Mouse (Mus musculus) hindbrain, embryonic 14.5 days (tissue): ENCODE measurements around the gene Ptpro. TPM values are rescaled to one million over a fixed set of nuclear protein-coding genes. Genes with fewer than 3 reads are reported as not detected.

Experiments used
- ATAC-seq: fragments of 200-750 bp; cut with Nextera tagmentation; 2 replicates; pipeline ENCODE4 v1.8.0; 2017; ENCODE audit warnings: moderate number of reproducible peaks, mild to moderate bottlenecking, moderate TSS enrichment, moderate library complexity; ENCODE audit not compliant: low FRiP score
- DNase-seq: peaks from one replicate; pipeline ENCODE4 v3.0.0-alpha.2; 2015; ENCODE audit warnings: low spot score
- H3K27ac ChIP-seq: fragments of 300-500 bp; sonication (generic); 2 replicates; pipeline ENCODE4 v1.5.1; 2014; ENCODE audit warnings: mild to moderate bottlenecking, moderate library complexity
- H3K27me3 ChIP-seq: fragments of 300-500 bp; sonication (generic); 2 replicates; pipeline ENCODE4 v1.6.1; 2014; ENCODE audit warnings: mild to moderate bottlenecking, low read length, mixed read lengths; ENCODE audit not compliant: control insufficient read depth, insufficient read depth
- H3K36me3 ChIP-seq: fragments of 300-500 bp; sonication (generic); replicated peaks from 2 replicates; pipeline ENCODE4 v1.6.1; 2014; ENCODE audit not compliant: control insufficient read depth, insufficient read depth
- H3K4me1 ChIP-seq: fragments of 300-500 bp; sonication (generic); replicated peaks from 2 replicates; pipeline ENCODE4 v1.6.1; 2014; ENCODE audit warnings: antibody characterized with exemption, low read length, mixed read lengths; ENCODE audit not compliant: control insufficient read depth, insufficient read depth
- H3K4me2 ChIP-seq: fragments of 300-500 bp; sonication (generic); replicated peaks from 2 replicates; pipeline ENCODE4 v1.6.1; 2014; ENCODE audit warnings: mild to moderate bottlenecking, moderate library complexity
- H3K4me3 ChIP-seq: fragments of 300-500 bp; sonication (generic); replicated peaks from 2 replicates; pipeline ENCODE4 v1.5.1; 2014; ENCODE audit warnings: mild to moderate bottlenecking, low read length
- H3K9ac ChIP-seq: fragments of 300-500 bp; sonication (generic); 2 replicates; pipeline ENCODE4 v1.6.1; 2014
- H3K9me3 ChIP-seq: fragments of 300-500 bp; sonication (generic); 2 replicates; pipeline ENCODE4 v1.6.1; 2016; ENCODE audit warnings: low read length; ENCODE audit not compliant: control insufficient read depth
- WGBS: fragments of 180-500 bp; shearing (Covaris S2); extraction: QIAGEN DNeasy Blood & Tissue Kit; methylation state at CpG from one replicate; pipeline ENCODE4 v1.1.7; 2014; 5-methylcytosine and 5-hydroxymethylcytosine counted together
- polyA plus RNA-seq: library from polyadenylated mRNA; unstranded; fragments of >200 nt; fragmentation: Nextera tagmentation; extraction: Ambion mirVana; gene quantifications from 2 replicates; pipeline ENCODE4 v1.2.1, GENCODE M21; 2014

Ptpro gene
- 54.6 and 61.6 TPM in 2 replicates for polyA plus RNA-seq

DNA sequence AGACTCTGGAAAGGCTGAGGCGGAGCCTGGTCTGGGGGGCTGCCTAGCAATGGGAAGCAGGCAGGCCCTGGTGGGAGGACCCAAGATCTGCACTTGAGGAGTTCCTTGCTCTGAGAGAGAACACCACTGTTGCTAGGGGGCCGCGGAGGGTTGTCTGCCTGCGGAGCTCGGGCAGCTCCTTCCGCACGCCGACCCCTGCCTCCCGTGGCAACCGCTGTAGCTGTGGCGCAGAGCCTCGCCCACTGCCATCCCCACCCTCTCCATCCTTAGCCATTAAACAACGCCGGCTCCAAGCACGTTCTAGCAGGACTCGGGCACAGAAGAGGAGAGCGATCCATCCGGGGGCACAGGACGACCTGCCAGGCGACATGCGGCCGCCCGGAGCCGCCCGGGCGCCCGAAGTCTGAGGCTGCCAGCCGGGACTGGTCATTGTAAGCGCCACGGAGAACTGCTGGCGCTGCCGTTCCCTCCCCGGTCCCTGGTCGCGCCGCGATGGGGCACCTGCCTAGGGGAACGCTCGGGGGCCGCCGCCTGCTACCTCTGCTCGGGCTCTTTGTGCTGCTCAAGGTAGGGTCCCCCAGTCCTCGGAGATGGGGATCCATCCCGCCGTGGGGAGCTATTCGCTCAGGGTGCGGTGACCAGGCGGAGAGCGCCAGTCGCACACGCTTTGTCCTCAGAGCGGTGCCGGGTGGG lies at the start of gene Ptpro:
Gene Ptpro (plus strand): TSS at position 126 of the 693 bp plus-strand sequence.
- DNase-seq, result peak; percentile 75
- H3K36me3 ChIP-seq, result no peaks in the 10 kb centered on the region
- H3K4me1 ChIP-seq, result peaks cover 6% of the 10 kb centered on the region
- WGBS, result under 1% methylated on average over 53 of the region's 53 CpGs
- H3K4me2 ChIP-seq, result peak within 1 kb of the TSS; percentile 71
- H3K27ac ChIP-seq, result peak within 1 kb of the TSS; percentile 92
- H3K4me3 ChIP-seq, result peak within 1 kb of the TSS; percentile 61
- H3K27me3 ChIP-seq, result no peaks in the 10 kb centered on the region
- H3K9me3 ChIP-seq, result no peaks in the 10 kb centered on the region
- H3K9ac ChIP-seq, result peak within 1 kb of the TSS; percentile 81
- peak; percentile 91 for ATAC-seq

DNA sequence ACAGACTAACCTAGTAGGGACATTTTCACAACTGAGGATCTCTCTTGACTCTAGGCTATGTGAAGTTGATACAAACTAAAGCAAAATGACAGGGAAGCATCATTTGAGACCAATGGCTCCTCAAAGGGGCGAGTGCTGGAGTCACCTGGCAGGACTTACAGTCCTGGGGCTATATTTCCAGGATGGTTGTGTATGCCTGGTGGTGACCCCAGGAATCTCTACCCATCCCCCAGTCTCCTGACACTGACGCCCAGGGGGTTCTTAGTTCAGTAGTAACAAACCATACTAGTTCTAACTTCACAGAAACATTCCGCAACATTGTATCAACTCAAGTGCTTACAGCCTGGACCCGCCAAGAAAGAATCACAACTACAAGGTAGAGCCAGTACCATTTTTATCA lies 49.5 kb upstream of the Ptpro start:
- Histone ChIP-seq H3K4me3 (no peak overlapping the region), H3K4me2 (no peak overlapping the region), H3K27ac (no peak overlapping the region), H3K4me1 (no peaks in the 10 kb centered on the region), H3K9ac (no peak overlapping the region), H3K27me3 (no peaks in the 10 kb centered on the region), H3K9me3 (no peaks in the 10 kb centered on the region), H3K36me3 (no peaks in the 10 kb centered on the region)
- 96% methylated on average over 4 of the region's 4 CpGs for WGBS
- ATAC-seq (no peak), DNase-seq (no peak)

DNA sequence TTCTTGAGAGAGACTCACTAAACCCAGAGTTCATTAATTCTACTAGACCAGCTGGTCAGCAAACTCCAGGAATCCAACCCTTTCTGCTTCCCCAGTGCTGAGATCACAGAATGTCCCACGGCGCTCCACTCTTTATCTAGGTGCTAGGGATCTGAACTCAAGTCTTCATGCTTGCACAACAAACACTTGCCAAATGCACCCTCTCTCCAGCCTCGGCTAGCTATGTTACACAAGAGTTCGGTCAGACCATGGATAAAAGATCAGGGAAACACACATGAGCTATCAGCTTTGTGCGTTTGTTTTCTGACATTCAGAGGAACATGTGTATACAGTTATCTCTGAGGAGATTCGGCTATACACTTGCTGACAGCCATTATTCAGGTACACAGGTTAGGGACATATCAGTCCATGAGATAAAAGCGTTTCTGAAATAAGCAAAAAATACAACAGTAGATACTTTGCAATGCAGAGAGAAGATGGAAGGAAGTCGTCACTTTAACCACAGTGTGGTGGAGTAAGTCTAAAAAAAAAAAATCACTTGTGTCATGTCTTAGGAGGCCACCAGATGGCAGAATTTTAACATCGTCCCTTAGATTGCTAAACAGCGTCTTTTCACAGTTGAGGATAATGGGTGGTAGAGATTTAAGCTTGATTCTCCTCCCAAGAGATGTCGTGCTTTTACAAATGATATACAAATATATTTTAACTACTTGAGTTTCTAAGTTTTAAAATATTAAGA lies 46.3 kb upstream of the Ptpro start:
- Histone ChIP-seq H3K4me2 (no peak overlapping the region), H3K4me1 (no peaks in the 10 kb centered on the region), H3K9me3 (no peaks in the 10 kb centered on the region), H3K4me3 (no peak overlapping the region), H3K27ac (no peak overlapping the region), H3K36me3 (no peaks in the 10 kb centered on the region), H3K27me3 (no peaks in the 10 kb centered on the region), H3K9ac (no peak overlapping the region)
- DNase-seq (peak; percentile 82), ATAC-seq (peak; percentile 51; the same call in 1 of the 2 replicates)
- WGBS, result 61% methylated on average over 11 of the region's 11 CpGs

DNA sequence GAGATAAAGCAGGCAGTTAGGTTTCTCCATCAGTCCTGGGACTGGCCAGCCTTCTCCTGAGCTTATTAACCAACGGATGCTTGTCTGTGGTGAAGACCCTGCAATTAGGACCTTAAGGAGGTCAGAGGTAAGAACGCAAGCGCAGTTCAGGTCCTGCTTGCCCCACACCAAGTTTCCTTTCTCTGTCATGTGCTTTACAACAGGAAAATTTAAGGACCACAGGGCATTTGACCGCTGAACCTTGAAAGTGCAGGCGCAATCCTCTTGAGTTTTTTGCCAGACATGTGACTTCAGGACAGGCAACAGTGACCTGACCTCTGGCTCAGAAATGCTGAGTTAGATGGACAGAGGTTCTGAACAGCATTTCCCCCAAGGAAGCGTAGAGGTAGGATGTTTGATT lies 45.0 kb upstream of the Ptpro start:
- Histone ChIP-seq H3K4me1 (no peaks in the 10 kb centered on the region), H3K4me2 (no peak overlapping the region), H3K4me3 (no peak overlapping the region), H3K9me3 (no peaks in the 10 kb centered on the region), H3K9ac (no peak overlapping the region), H3K27ac (no peak overlapping the region), H3K36me3 (no peaks in the 10 kb centered on the region), H3K27me3 (no peaks in the 10 kb centered on the region)
- ATAC-seq (no peak), DNase-seq (no peak)
- 97% methylated on average over 6 of the region's 6 CpGs for WGBS

DNA sequence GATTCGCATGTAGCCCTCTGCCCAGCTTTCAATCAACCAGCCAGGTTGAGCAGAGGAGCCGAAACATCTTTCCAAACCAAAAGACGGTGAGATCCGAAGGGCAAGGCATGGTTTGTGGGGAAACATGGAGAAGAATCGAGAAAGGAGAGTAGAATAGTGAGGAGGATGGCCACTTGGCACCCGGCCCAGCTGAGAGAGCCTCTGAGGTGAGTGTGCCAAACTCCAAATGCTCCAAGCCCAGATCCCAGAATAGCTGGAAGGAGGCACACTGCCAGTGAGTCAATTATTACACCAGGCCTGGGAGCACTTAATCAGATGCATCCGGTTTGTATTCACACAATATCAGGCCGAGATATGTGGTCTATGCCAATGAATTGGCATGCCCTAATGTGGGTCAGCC lies 42.1 kb upstream of the Ptpro start:
- Histone ChIP-seq H3K4me1 (no peaks in the 10 kb centered on the region), H3K4me3 (no peak overlapping the region), H3K36me3 (no peaks in the 10 kb centered on the region), H3K9ac (no peak overlapping the region), H3K27ac (no peak overlapping the region), H3K4me2 (no peak overlapping the region), H3K9me3 (no peaks in the 10 kb centered on the region), H3K27me3 (no peaks in the 10 kb centered on the region)
- DNase-seq (peak; percentile 42), ATAC-seq (peak; percentile 65; the same call in 1 of the 2 replicates)
- 81% methylated on average over 8 of the region's 8 CpGs for WGBS

DNA sequence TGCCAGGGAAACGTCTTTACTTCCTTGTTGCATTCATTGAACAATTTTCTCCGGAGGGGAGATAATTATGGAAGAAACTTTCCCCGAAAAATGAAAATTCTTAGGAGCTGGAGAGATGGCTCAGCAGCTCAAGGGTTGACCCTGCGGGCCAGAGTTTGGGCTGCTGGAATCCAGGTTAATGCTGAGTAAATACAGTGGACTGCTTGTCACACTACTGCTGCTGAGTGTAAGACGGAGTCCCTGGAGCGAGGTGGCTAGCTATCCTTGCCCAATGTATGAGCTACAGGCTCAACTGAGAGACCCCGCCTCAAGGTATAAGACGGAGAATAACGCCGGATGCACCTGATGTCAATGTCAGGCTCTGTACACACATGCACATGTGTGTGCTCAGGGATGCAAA lies 41.1 kb upstream of the Ptpro start:
- no peak overlapping the region for H3K27ac ChIP-seq
- no peak overlapping the region for H3K9ac ChIP-seq
- H3K4me3 ChIP-seq, result no peak overlapping the region
- DNase-seq (no peak), ATAC-seq (no peak)
- H3K9me3 ChIP-seq, result no peaks in the 10 kb centered on the region
- H3K4me2 ChIP-seq, result no peak overlapping the region
- H3K27me3 ChIP-seq, result no peaks in the 10 kb centered on the region
- H3K36me3 ChIP-seq, result no peaks in the 10 kb centered on the region
- H3K4me1 ChIP-seq, result no peaks in the 10 kb centered on the region
- WGBS, result 95% methylated on average over 10 of the region's 10 CpGs

DNA sequence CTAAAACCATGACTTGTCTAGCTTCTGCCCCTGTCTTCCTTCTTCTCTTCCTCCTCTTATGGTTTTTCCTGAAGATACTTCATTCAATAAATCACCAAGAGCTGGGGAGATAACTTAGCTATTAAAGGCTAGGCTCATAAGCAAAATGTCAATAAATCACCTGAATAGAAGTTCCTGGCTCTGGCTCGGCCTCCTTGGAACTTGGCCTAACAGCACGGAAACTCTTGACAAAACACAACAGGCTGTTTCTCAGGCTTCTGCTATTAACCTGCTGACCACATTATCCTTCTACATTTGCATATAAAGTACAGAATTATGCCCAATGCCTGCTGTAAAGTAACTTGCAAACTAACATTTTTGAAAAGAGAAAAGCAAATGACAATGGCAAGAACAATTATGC lies 40.7 kb upstream of the Ptpro start:
- DNase-seq (no peak), ATAC-seq (no peak)
- Histone ChIP-seq H3K36me3 (no peaks in the 10 kb centered on the region), H3K9me3 (no peaks in the 10 kb centered on the region), H3K27ac (no peak overlapping the region), H3K4me2 (no peak overlapping the region), H3K4me3 (no peak overlapping the region), H3K27me3 (no peaks in the 10 kb centered on the region), H3K9ac (no peak overlapping the region), H3K4me1 (no peaks in the 10 kb centered on the region)
- WGBS, result 66% methylated on average over 2 of the region's 2 CpGs

DNA sequence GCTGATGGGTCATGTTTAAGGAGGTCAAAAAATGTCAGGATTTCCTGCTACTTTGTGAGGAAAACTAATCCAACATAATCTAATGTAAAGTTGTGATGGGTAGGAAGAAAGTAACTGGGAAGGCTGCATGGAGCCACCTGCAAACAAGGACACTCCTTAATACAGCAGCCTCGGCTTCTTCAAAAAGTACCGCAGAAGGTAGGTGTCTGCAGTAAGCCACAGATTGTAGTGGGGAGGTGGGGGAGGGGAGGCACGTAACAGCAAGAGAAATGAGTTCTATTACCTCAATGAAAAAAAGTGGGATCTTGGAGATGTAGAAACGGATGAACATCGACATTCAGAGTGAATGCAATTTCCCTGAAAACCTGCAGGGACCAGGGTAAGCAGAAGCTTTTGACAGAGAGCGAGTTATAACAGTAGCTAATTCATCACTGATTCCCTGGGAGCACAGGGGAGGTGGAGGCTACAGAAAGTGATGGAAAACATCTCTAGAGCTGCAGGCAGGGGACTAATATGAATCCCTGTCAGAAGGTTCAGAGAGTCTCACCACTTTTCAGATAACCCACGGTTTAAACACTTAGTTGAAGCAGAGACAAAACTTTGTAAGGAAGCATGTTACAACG lies 34.2 kb upstream of the Ptpro start:
- 80% methylated on average over 8 of the region's 8 CpGs for WGBS
- H3K9me3 ChIP-seq, result no peaks in the 10 kb centered on the region
- ATAC-seq (no peak), DNase-seq (peak; percentile 35)
- no peaks in the 10 kb centered on the region for H3K36me3 ChIP-seq
- no peak overlapping the region for H3K4me2 ChIP-seq
- H3K4me1 ChIP-seq, result no peaks in the 10 kb centered on the region
- H3K4me3 ChIP-seq, result no peak overlapping the region
- H3K27me3 ChIP-seq, result no peaks in the 10 kb centered on the region
- H3K27ac ChIP-seq, result no peak overlapping the region
- no peak overlapping the region for H3K9ac ChIP-seq

DNA sequence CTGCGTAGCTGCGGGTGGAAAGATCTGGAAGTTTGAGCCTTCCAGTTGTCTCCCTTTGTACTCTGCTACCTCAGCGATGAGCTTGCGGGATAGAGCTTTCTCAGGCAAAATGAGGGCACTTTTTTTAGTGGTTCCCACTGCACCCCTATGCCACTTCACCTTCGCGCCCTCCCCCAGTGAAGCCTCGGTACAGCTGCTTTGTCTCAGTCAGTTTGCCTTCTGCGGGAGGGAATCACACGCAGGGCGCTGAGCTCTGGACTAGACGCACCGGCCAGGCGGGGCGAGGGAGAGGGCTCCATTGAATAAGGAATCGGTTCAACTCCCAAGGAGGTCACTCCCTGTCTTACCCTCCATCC lies 746 bp downstream of the Ptpro start:
- peak; percentile 66; the same call in 1 of the 2 replicates for ATAC-seq
- Histone ChIP-seq H3K27me3 (no peaks in the 10 kb centered on the region), H3K9ac (peak overlapping the region; percentile 81), H3K9me3 (no peaks in the 10 kb centered on the region), H3K4me1 (peaks cover 6% of the 10 kb centered on the region), H3K4me3 (peak overlapping the region; percentile 61), H3K4me2 (peak overlapping the region; percentile 71), H3K36me3 (no peaks in the 10 kb centered on the region), H3K27ac (peak overlapping the region; percentile 92)
- peak; percentile 67 for DNase-seq
- under 1% methylated on average over 15 of the region's 15 CpGs for WGBS
